Mouse (Mus musculus) CH12.LX (cell line): ENCODE measurements at regions not wholly inside any gene's neighbourhood (a gene's known extent, or its start where the extent isn't known, plus 50 kb on each side); places are given as distances from the start of the nearest gene placed in this dataset.

ENCODE experiments used
- DNase-seq: peaks from one replicate; pipeline ENCODE4 v3.0.0-alpha.2; 2013; ENCODE audit errors: extremely low read depth
- H3K27ac ChIP-seq: 2 replicates; pipeline ENCODE4 v1.5.1; 2012; ENCODE audit warnings: low read depth, mild to moderate bottlenecking, control low read depth, moderate library complexity; ENCODE audit not compliant: insufficient read depth
- H3K27me3 ChIP-seq: replicated peaks from 2 replicates; pipeline ENCODE3; 2012; ENCODE audit warnings: inconsistent platforms
- H3K36me3 ChIP-seq, 2 experiments: replicated peaks in 1 of 2; 2 replicates each; pipeline versions ENCODE3 to v1.6.1; 2012; ENCODE audit warnings: inconsistent platforms in 1 of 2, low read length in 1 of 2, mild to moderate bottlenecking in 1 of 2, mixed read lengths in 1 of 2, moderate library complexity in 1 of 2; ENCODE audit not compliant: control insufficient read depth in 1 of 2, insufficient read depth in 1 of 2
- H3K4me1 ChIP-seq, 2 experiments: 2 replicates each; pipeline ENCODE4 v1.6.1; 2012; ENCODE audit warnings: inconsistent platforms in 1 of 2, moderate library complexity in 1 of 2; ENCODE audit not compliant: insufficient read depth in 2 of 2, control insufficient read depth in 1 of 2
- H3K4me2 ChIP-seq: 2 replicates; pipeline ENCODE4 v1.6.1; 2012; ENCODE audit warnings: low read depth, mild to moderate bottlenecking, control low read depth; ENCODE audit not compliant: poor library complexity, insufficient read depth, severe bottlenecking
- H3K4me3 ChIP-seq, 3 experiments: fragments of 150-350 bp in 1 of 3; sonication (generic) in 1 of 3; replicated peaks in 1 of 3; 2 replicates each; pipeline versions ENCODE3 to v1.5.1; 2011 to 2012; ENCODE audit warnings: low read depth in 2 of 3, low read length in 2 of 3, mild to moderate bottlenecking in 2 of 3, moderate library complexity in 2 of 3, control low read depth in 1 of 3, improper control_type of control experiment in 1 of 3, inconsistent platforms in 1 of 3, mixed read lengths in 1 of 3; ENCODE audit not compliant: poor library complexity in 1 of 3
- H3K79me2 ChIP-seq: replicated peaks from 2 replicates; pipeline ENCODE4 v1.6.1; 2012; ENCODE audit warnings: mild to moderate bottlenecking, moderate library complexity; ENCODE audit not compliant: control insufficient read depth, poor library complexity, insufficient read depth, severe bottlenecking; ENCODE audit errors: extremely low read depth
- H3K9ac ChIP-seq: 2 replicates; pipeline ENCODE4 v1.6.1; 2012; ENCODE audit warnings: low read depth, mild to moderate bottlenecking, control low read depth, moderate library complexity; ENCODE audit not compliant: insufficient read depth
- H3K9me3 ChIP-seq: replicated peaks from 2 replicates; pipeline ENCODE3; 2012; ENCODE audit warnings: low read length, inconsistent platforms, mixed read lengths
- BHLHE40 ChIP-seq: IDR thresholded peaks from 2 replicates; pipeline ENCODE4 v1.6.1; 2011; ENCODE audit warnings: mild to moderate bottlenecking, low read depth, low read length, improper control_type of control experiment
- ELF1 ChIP-seq: IDR thresholded peaks from 2 replicates; pipeline ENCODE4 v1.6.1; 2014; ENCODE audit warnings: low read depth, mild to moderate bottlenecking, inconsistent platforms, low read length, improper control_type of control experiment
- EP300 ChIP-seq: IDR thresholded peaks from 2 replicates; pipeline ENCODE4 v1.6.1; 2011; ENCODE audit warnings: low read length, improper control_type of control experiment
- ETS1 ChIP-seq: conservative IDR thresholded peaks from 2 replicates; pipeline ENCODE4 v1.6.1; 2012; ENCODE audit warnings: low read depth, mild to moderate bottlenecking, inconsistent platforms, low read length, improper control_type of control experiment, moderate library complexity
- HCFC1 ChIP-seq: IDR thresholded peaks from 2 replicates; pipeline ENCODE4 v1.6.1; 2012; ENCODE audit warnings: low read depth, mild to moderate bottlenecking, inconsistent platforms, low read length, improper control_type of control experiment
- IRF4 ChIP-seq: IDR thresholded peaks from 2 replicates; pipeline ENCODE4 v1.6.1; 2014; ENCODE audit warnings: low read depth, mild to moderate bottlenecking, inconsistent platforms, low read length, improper control_type of control experiment
- JUND ChIP-seq: conservative IDR thresholded peaks from 2 replicates; pipeline ENCODE4 v1.6.1; 2011; ENCODE audit warnings: low read depth, low read length, improper control_type of control experiment
- KAT2A ChIP-seq: IDR thresholded peaks from 2 replicates; pipeline ENCODE4 v1.6.1; 2012; ENCODE audit warnings: low read length, improper control_type of control experiment, inconsistent platforms; ENCODE audit not compliant: insufficient replicate concordance
- MAFK ChIP-seq: IDR thresholded peaks from 2 replicates; pipeline ENCODE4 v1.6.1; 2011; ENCODE audit warnings: low read length, improper control_type of control experiment; ENCODE audit not compliant: insufficient replicate concordance
- MXI1 ChIP-seq: IDR thresholded peaks from 2 replicates; pipeline ENCODE4 v1.6.1; 2011; ENCODE audit warnings: mild to moderate bottlenecking, low read depth, low read length, improper control_type of control experiment
- MYC ChIP-seq: IDR thresholded peaks from 2 replicates; pipeline ENCODE4 v1.6.1; 2011; ENCODE audit warnings: low read depth, mild to moderate bottlenecking, improper control_type of control experiment, low read length
- NELFE ChIP-seq: IDR thresholded peaks from 2 replicates; pipeline ENCODE4 v1.6.1; 2011; ENCODE audit warnings: low read depth, low read length, improper control_type of control experiment
- PAX5 ChIP-seq: IDR thresholded peaks from 2 replicates; pipeline ENCODE4 v1.6.1; 2012; ENCODE audit warnings: low read length, inconsistent platforms, mixed read lengths
- POLR2A ChIP-seq: IDR thresholded peaks from 2 replicates; pipeline ENCODE4 v1.6.1; 2011; ENCODE audit warnings: low read depth, mild to moderate bottlenecking, improper control_type of control experiment, low read length
- RAD21 ChIP-seq: IDR thresholded peaks from 2 replicates; pipeline ENCODE4 v1.6.1; 2011; ENCODE audit warnings: low read depth, mild to moderate bottlenecking, low read length, improper control_type of control experiment, moderate library complexity
- SMC3 ChIP-seq: IDR thresholded peaks from 2 replicates; pipeline ENCODE4 v1.6.1; 2011; ENCODE audit warnings: low read depth, low read length, improper control_type of control experiment
- TBP ChIP-seq: conservative IDR thresholded peaks from 2 replicates; pipeline ENCODE4 v1.6.1; 2011; ENCODE audit warnings: low read depth, low read length, improper control_type of control experiment
- TCF12 ChIP-seq: IDR thresholded peaks from 2 replicates; pipeline ENCODE4 v1.6.1; 2014; ENCODE audit warnings: low read depth, mild to moderate bottlenecking, inconsistent platforms, low read length, improper control_type of control experiment
- UBTF ChIP-seq: IDR thresholded peaks from 2 replicates; pipeline ENCODE4 v1.6.1; 2012; ENCODE audit warnings: low read depth, mild to moderate bottlenecking, inconsistent platforms, low read length, improper control_type of control experiment, moderate library complexity
- USF1 ChIP-seq: IDR thresholded peaks from 2 replicates; pipeline ENCODE4 v1.6.1; 2014; ENCODE audit warnings: low read depth, mild to moderate bottlenecking, inconsistent platforms, low read length, improper control_type of control experiment
- USF2 ChIP-seq: conservative IDR thresholded peaks from 2 replicates; pipeline ENCODE4 v1.6.1; 2011; ENCODE audit warnings: low read depth, low read length, improper control_type of control experiment
- ZC3H11A ChIP-seq: IDR thresholded peaks from 2 replicates; pipeline ENCODE4 v1.6.1; 2012; ENCODE audit warnings: low read depth, mild to moderate bottlenecking, inconsistent platforms, low read length, improper control_type of control experiment
- ZKSCAN1 ChIP-seq: IDR thresholded peaks from 2 replicates; pipeline ENCODE4 v1.6.1; 2012; ENCODE audit warnings: low read depth, inconsistent platforms, low read length, improper control_type of control experiment, borderline replicate concordance
- ZMIZ1 ChIP-seq: IDR thresholded peaks from 2 replicates; pipeline ENCODE4 v1.6.1; 2012; ENCODE audit warnings: low read depth, mild to moderate bottlenecking, inconsistent platforms, low read length, improper control_type of control experiment
- ZNF384 ChIP-seq: IDR thresholded peaks from 2 replicates; pipeline ENCODE4 v1.6.1; 2012; ENCODE audit warnings: low read depth, low read length, improper control_type of control experiment, inconsistent platforms
- dilution Hi-C: fragments of 300-500 bp; cut with MboI; formaldehyde crosslinking; loops from 2 replicates; pipeline ENCODE4 v1.14.3; 2020; ENCODE audit warnings: low sequenced_read_pairs; ENCODE audit not compliant: extremely low pct_unique_long_range_greater_than_20kb, extremely low pct_ligation_motif_present
- in situ Hi-C: fragments of 300-500 bp; cut with MboI; formaldehyde crosslinking; loops from 3 replicates; pipeline ENCODE4 v1.14.3; 2019; ENCODE audit warnings: low sequenced_read_pairs, low pct_ligation_motif_present, low pct_unique_long_range_greater_than_20kb, mixed read lengths

GRCm38 (mm10) chr7:128843576-128843975 lies 98.8 kb downstream of the Sec23ip start:
- peaks cover 10% of the 10 kb centered on the region for H3K9me3 ChIP-seq
- no peaks in the 10 kb centered on the region for H3K4me1 ChIP-seq
- no peak overlapping the region for H3K9ac ChIP-seq
- H3K4me3 ChIP-seq, result no peak overlapping the region
- H3K79me2 ChIP-seq, result no peaks in the 10 kb centered on the region
- H3K4me2 ChIP-seq, result no peak overlapping the region
- H3K27ac ChIP-seq, result no peak overlapping the region
- DNase-seq, result no peak
- H3K27me3 ChIP-seq, result peaks cover 26% of the 10 kb centered on the region
- dilution Hi-C loops (no loop called here), in situ Hi-C loops (no loop called here)
- no peaks in the 10 kb centered on the region for H3K36me3 ChIP-seq
- TF ChIP-seq SMC3 (no peak), UBTF (no peak), ZNF384 (no peak), NELFE (no peak), MAFK (no peak), KAT2A (no peak), ELF1 (no peak), ZC3H11A (no peak), IRF4 (no peak), HCFC1 (no peak), POLR2A (no peak), TCF12 (no peak), BHLHE40 (no peak), JUND (no peak), MXI1 (no peak)

- peaks cover 18% of the 10 kb centered on the region for H3K9me3 ChIP-seq
- no peaks in the 10 kb centered on the region for H3K4me1 ChIP-seq
- dilution Hi-C loops, result no loop called here
- no peaks in the 10 kb centered on the region for H3K79me2 ChIP-seq
- in situ Hi-C loops, result no loop called here
- no peaks in the 10 kb centered on the region for H3K36me3 ChIP-seq
- no peak for TF ChIP-seq MYC
- TF ChIP-seq ZMIZ1, result no peak
- no peak for TF ChIP-seq BHLHE40
- no peak for TF ChIP-seq EP300
- no peak for TF ChIP-seq MXI1
- no peak for TF ChIP-seq HCFC1
- no peak for TF ChIP-seq PAX5
- no peak for TF ChIP-seq JUND
- no peak for TF ChIP-seq ZC3H11A
- TF ChIP-seq IRF4, result no peak
- no peak for TF ChIP-seq POLR2A
- TF ChIP-seq ETS1, result no peak
- TF ChIP-seq NELFE, result no peak
- no peak for TF ChIP-seq TBP
- no peak for TF ChIP-seq ZNF384
- TF ChIP-seq ZKSCAN1, result no peak
- TF ChIP-seq USF2, result no peak
- no peak for TF ChIP-seq USF1
- TF ChIP-seq RAD21, result no peak
- no peak for TF ChIP-seq ELF1
- H3K27me3 ChIP-seq, result peaks cover 58% of the 10 kb centered on the region
- H3K27ac ChIP-seq, result no peak overlapping the region
- no peak overlapping the region for H3K9ac ChIP-seq
- H3K4me2 ChIP-seq, result no peak overlapping the region
- no peak for DNase-seq
- no peak overlapping the region for H3K4me3 ChIP-seq
These were observed 104.5 kb downstream of the Sec23ip start for GRCm38 (mm10) chr7:128849261-128849660.
